Mouse (Mus musculus) kidney, adult 2 months (tissue): ENCODE results near the gene Syp.

Experiments
- CTCF ChIP-seq: fragments of 200-500 bp; conservative IDR thresholded peaks from 2 replicates; pipeline ENCODE4 v1.5.1; 2011; ENCODE audit warnings: low read depth, mild to moderate bottlenecking, control low read depth, low read length, moderate library complexity, mixed read lengths; ENCODE audit not compliant: insufficient read depth, insufficient read length
- POLR2A ChIP-seq: fragments of 200-500 bp; IDR thresholded peaks from one replicate; pipeline ENCODE4 v1.6.1; 2011; ENCODE audit warnings: low read depth, low read length, control low read depth

DNA sequence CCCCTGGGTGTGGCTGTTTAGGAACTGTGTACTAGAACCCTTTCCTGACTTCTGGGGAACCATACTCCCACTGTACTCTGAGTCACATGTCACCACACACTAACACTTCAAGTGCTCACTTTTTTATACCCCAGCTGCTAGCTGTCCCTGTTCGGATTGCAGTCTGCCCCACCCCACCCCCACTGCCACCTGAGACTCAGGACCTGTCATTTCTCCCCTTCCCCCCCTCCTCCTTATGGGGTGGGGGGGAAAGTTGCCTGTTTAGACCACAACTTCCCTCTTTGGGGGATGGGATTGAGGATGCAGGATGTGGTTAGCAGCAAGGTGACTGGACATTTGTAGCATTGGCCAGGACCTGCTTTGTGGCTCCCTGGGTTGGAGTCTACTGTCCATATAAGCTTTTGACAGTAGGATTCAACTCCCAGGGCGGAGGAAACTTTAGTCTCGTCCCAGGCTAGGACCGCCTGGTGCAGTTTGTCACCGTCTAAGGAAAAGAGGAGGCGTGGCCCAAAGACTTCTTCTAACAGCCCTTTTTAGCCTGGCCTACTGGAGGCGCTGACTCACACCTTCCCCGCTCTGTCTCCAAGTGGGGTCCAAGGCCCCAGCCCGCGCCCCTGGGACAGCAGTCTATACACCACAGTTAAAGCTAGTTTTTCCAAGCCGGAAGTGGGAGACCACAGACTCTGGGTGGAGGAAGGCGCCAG, 35.5 kb downstream of the Syp start:
- TF ChIP-seq POLR2A: no peak
- no peak for TF ChIP-seq CTCF
